Mouse (Mus musculus) CH12.LX (cell line): ENCODE measurements around the gene Cryge. TPM values are rescaled to one million over a fixed set of nuclear protein-coding genes. Genes with fewer than 3 reads are reported as not detected.

Source experiments
- DNase-seq: peaks from one replicate; pipeline ENCODE4 v3.0.0-alpha.2; 2013; ENCODE audit errors: extremely low read depth
- H3K27ac ChIP-seq: 2 replicates; pipeline ENCODE4 v1.5.1; 2012; ENCODE audit warnings: low read depth, mild to moderate bottlenecking, control low read depth, moderate library complexity; ENCODE audit not compliant: insufficient read depth
- H3K27me3 ChIP-seq: replicated peaks from 2 replicates; pipeline ENCODE3; 2012; ENCODE audit warnings: inconsistent platforms
- H3K36me3 ChIP-seq, 2 experiments: replicated peaks in 1 of 2; 2 replicates each; pipeline versions ENCODE3 to v1.6.1; 2012; ENCODE audit warnings: inconsistent platforms in 1 of 2, low read length in 1 of 2, mild to moderate bottlenecking in 1 of 2, mixed read lengths in 1 of 2, moderate library complexity in 1 of 2; ENCODE audit not compliant: control insufficient read depth in 1 of 2, insufficient read depth in 1 of 2
- H3K4me1 ChIP-seq, 2 experiments: 2 replicates each; pipeline ENCODE4 v1.6.1; 2012; ENCODE audit warnings: inconsistent platforms in 1 of 2, moderate library complexity in 1 of 2; ENCODE audit not compliant: insufficient read depth in 2 of 2, control insufficient read depth in 1 of 2
- H3K4me2 ChIP-seq: 2 replicates; pipeline ENCODE4 v1.6.1; 2012; ENCODE audit warnings: low read depth, mild to moderate bottlenecking, control low read depth; ENCODE audit not compliant: poor library complexity, insufficient read depth, severe bottlenecking
- H3K4me3 ChIP-seq, 3 experiments: fragments of 150-350 bp in 1 of 3; sonication (generic) in 1 of 3; replicated peaks in 1 of 3; 2 replicates each; pipeline versions ENCODE3 to v1.5.1; 2011 to 2012; ENCODE audit warnings: low read depth in 2 of 3, low read length in 2 of 3, mild to moderate bottlenecking in 2 of 3, moderate library complexity in 2 of 3, control low read depth in 1 of 3, improper control_type of control experiment in 1 of 3, inconsistent platforms in 1 of 3, mixed read lengths in 1 of 3; ENCODE audit not compliant: poor library complexity in 1 of 3
- H3K79me2 ChIP-seq: replicated peaks from 2 replicates; pipeline ENCODE4 v1.6.1; 2012; ENCODE audit warnings: mild to moderate bottlenecking, moderate library complexity; ENCODE audit not compliant: control insufficient read depth, poor library complexity, insufficient read depth, severe bottlenecking; ENCODE audit errors: extremely low read depth
- H3K9ac ChIP-seq: 2 replicates; pipeline ENCODE4 v1.6.1; 2012; ENCODE audit warnings: low read depth, mild to moderate bottlenecking, control low read depth, moderate library complexity; ENCODE audit not compliant: insufficient read depth
- H3K9me3 ChIP-seq: replicated peaks from 2 replicates; pipeline ENCODE3; 2012; ENCODE audit warnings: low read length, inconsistent platforms, mixed read lengths
- CHD2 ChIP-seq: IDR thresholded peaks from 2 replicates; pipeline ENCODE4 v1.6.1; 2011; ENCODE audit warnings: low read length, improper control_type of control experiment
- CTCF ChIP-seq, 2 experiments: IDR thresholded peaks in 1 of 2; conservative IDR thresholded peaks in 1 of 2; 2 replicates each; pipeline ENCODE4 v1.5.1; 2011 to 2012; ENCODE audit warnings: low read depth in 2 of 2, low read length in 2 of 2, improper control_type of control experiment in 1 of 2, inconsistent platforms in 1 of 2, mild to moderate bottlenecking in 1 of 2, moderate library complexity in 1 of 2
- E2F4 ChIP-seq: IDR thresholded peaks from 2 replicates; pipeline ENCODE4 v1.6.1; 2011; ENCODE audit warnings: low read depth, low read length, improper control_type of control experiment; ENCODE audit not compliant: insufficient replicate concordance
- ELF1 ChIP-seq: IDR thresholded peaks from 2 replicates; pipeline ENCODE4 v1.6.1; 2014; ENCODE audit warnings: low read depth, mild to moderate bottlenecking, inconsistent platforms, low read length, improper control_type of control experiment
- ETS1 ChIP-seq: conservative IDR thresholded peaks from 2 replicates; pipeline ENCODE4 v1.6.1; 2012; ENCODE audit warnings: low read depth, mild to moderate bottlenecking, inconsistent platforms, low read length, improper control_type of control experiment, moderate library complexity
- GABPA ChIP-seq: IDR thresholded peaks from 2 replicates; pipeline ENCODE4 v1.6.1; 2012; ENCODE audit warnings: low read depth, low read length, improper control_type of control experiment, inconsistent platforms; ENCODE audit not compliant: insufficient replicate concordance
- HCFC1 ChIP-seq: IDR thresholded peaks from 2 replicates; pipeline ENCODE4 v1.6.1; 2012; ENCODE audit warnings: low read depth, mild to moderate bottlenecking, inconsistent platforms, low read length, improper control_type of control experiment
- IRF4 ChIP-seq: IDR thresholded peaks from 2 replicates; pipeline ENCODE4 v1.6.1; 2014; ENCODE audit warnings: low read depth, mild to moderate bottlenecking, inconsistent platforms, low read length, improper control_type of control experiment
- JUND ChIP-seq: conservative IDR thresholded peaks from 2 replicates; pipeline ENCODE4 v1.6.1; 2011; ENCODE audit warnings: low read depth, low read length, improper control_type of control experiment
- MAFK ChIP-seq: IDR thresholded peaks from 2 replicates; pipeline ENCODE4 v1.6.1; 2011; ENCODE audit warnings: low read length, improper control_type of control experiment; ENCODE audit not compliant: insufficient replicate concordance
- MAX ChIP-seq: IDR thresholded peaks from 2 replicates; pipeline ENCODE4 v1.6.1; 2011; ENCODE audit warnings: low read length, improper control_type of control experiment
- MAZ ChIP-seq: IDR thresholded peaks from 2 replicates; pipeline ENCODE4 v1.6.1; 2012; ENCODE audit warnings: low read depth, mild to moderate bottlenecking, inconsistent platforms, low read length, improper control_type of control experiment, moderate library complexity
- MXI1 ChIP-seq: IDR thresholded peaks from 2 replicates; pipeline ENCODE4 v1.6.1; 2011; ENCODE audit warnings: mild to moderate bottlenecking, low read depth, low read length, improper control_type of control experiment
- MYC ChIP-seq: IDR thresholded peaks from 2 replicates; pipeline ENCODE4 v1.6.1; 2011; ENCODE audit warnings: low read depth, mild to moderate bottlenecking, improper control_type of control experiment, low read length
- NELFE ChIP-seq: IDR thresholded peaks from 2 replicates; pipeline ENCODE4 v1.6.1; 2011; ENCODE audit warnings: low read depth, low read length, improper control_type of control experiment
- PAX5 ChIP-seq: IDR thresholded peaks from 2 replicates; pipeline ENCODE4 v1.6.1; 2012; ENCODE audit warnings: low read length, inconsistent platforms, mixed read lengths
- POLR2A ChIP-seq: IDR thresholded peaks from 2 replicates; pipeline ENCODE4 v1.6.1; 2011; ENCODE audit warnings: low read depth, mild to moderate bottlenecking, improper control_type of control experiment, low read length
- POLR2AphosphoS2 ChIP-seq: IDR thresholded peaks from 2 replicates; pipeline ENCODE4 v1.6.1; 2011; ENCODE audit warnings: low read depth, low read length, improper control_type of control experiment
- RAD21 ChIP-seq: IDR thresholded peaks from 2 replicates; pipeline ENCODE4 v1.6.1; 2011; ENCODE audit warnings: low read depth, mild to moderate bottlenecking, low read length, improper control_type of control experiment, moderate library complexity
- RCOR1 ChIP-seq: conservative IDR thresholded peaks from 2 replicates; pipeline ENCODE4 v1.6.1; 2012; ENCODE audit warnings: low read depth, mild to moderate bottlenecking, inconsistent platforms, low read length, improper control_type of control experiment
- SMC3 ChIP-seq: IDR thresholded peaks from 2 replicates; pipeline ENCODE4 v1.6.1; 2011; ENCODE audit warnings: low read depth, low read length, improper control_type of control experiment
- TBP ChIP-seq: conservative IDR thresholded peaks from 2 replicates; pipeline ENCODE4 v1.6.1; 2011; ENCODE audit warnings: low read depth, low read length, improper control_type of control experiment
- UBTF ChIP-seq: IDR thresholded peaks from 2 replicates; pipeline ENCODE4 v1.6.1; 2012; ENCODE audit warnings: low read depth, mild to moderate bottlenecking, inconsistent platforms, low read length, improper control_type of control experiment, moderate library complexity
- USF1 ChIP-seq: IDR thresholded peaks from 2 replicates; pipeline ENCODE4 v1.6.1; 2014; ENCODE audit warnings: low read depth, mild to moderate bottlenecking, inconsistent platforms, low read length, improper control_type of control experiment
- USF2 ChIP-seq: conservative IDR thresholded peaks from 2 replicates; pipeline ENCODE4 v1.6.1; 2011; ENCODE audit warnings: low read depth, low read length, improper control_type of control experiment
- ZC3H11A ChIP-seq: IDR thresholded peaks from 2 replicates; pipeline ENCODE4 v1.6.1; 2012; ENCODE audit warnings: low read depth, mild to moderate bottlenecking, inconsistent platforms, low read length, improper control_type of control experiment
- ZKSCAN1 ChIP-seq: IDR thresholded peaks from 2 replicates; pipeline ENCODE4 v1.6.1; 2012; ENCODE audit warnings: low read depth, inconsistent platforms, low read length, improper control_type of control experiment, borderline replicate concordance
- ZMIZ1 ChIP-seq: IDR thresholded peaks from 2 replicates; pipeline ENCODE4 v1.6.1; 2012; ENCODE audit warnings: low read depth, mild to moderate bottlenecking, inconsistent platforms, low read length, improper control_type of control experiment
- dilution Hi-C: fragments of 300-500 bp; cut with MboI; formaldehyde crosslinking; loops from 2 replicates; pipeline ENCODE4 v1.14.3; 2020; ENCODE audit warnings: low sequenced_read_pairs; ENCODE audit not compliant: extremely low pct_unique_long_range_greater_than_20kb, extremely low pct_ligation_motif_present
- in situ Hi-C: fragments of 300-500 bp; cut with MboI; formaldehyde crosslinking; loops from 3 replicates; pipeline ENCODE4 v1.14.3; 2019; ENCODE audit warnings: low sequenced_read_pairs, low pct_ligation_motif_present, low pct_unique_long_range_greater_than_20kb, mixed read lengths
- polyA plus RNA-seq: library from polyadenylated mRNA; unstranded; fragments of >175 nt; gene quantifications from 2 replicates; pipeline ENCODE4 v1.2.1, GENCODE M21; 2012; ENCODE audit warnings: low read depth; ENCODE audit not compliant: insufficient read length
- total RNA-seq, 2 experiments: library from RNA; depleted of rRNA; stranded (reverse); fragments of 300-350 nt in 1 of 2; fragments of >200 nt in 1 of 2; gene quantifications; 2 replicates each; pipeline ENCODE4 v1.2.3; 2012 to 2014

Cryge gene
- total and polyA plus RNA-seq, 3 experiments: not detected

- no peak for DNase-seq
- Histone ChIP-seq H3K9ac (no peak overlapping the region), H3K27ac (no peak overlapping the region), H3K27me3 (no peaks in the 10 kb centered on the region), H3K9me3 (no peaks in the 10 kb centered on the region), H3K79me2 (no peaks in the 10 kb centered on the region), H3K4me1 (no peaks in the 10 kb centered on the region), H3K4me2 (no peak overlapping the region), H3K4me3 (no peak overlapping the region), H3K36me3 (no peaks in the 10 kb centered on the region)
- TF ChIP-seq MAX: no peak
- TF ChIP-seq CTCF (conservative IDR thresholded peaks at IDR 0.05 in 1 of 2, IDR thresholded peaks at IDR 0.05 in 1 of 2; ENCODE audit: low read depth in 2 of 2, low read length in 2 of 2): peak in 1 of 2 experiments; percentile 55; a peak in 2 of 4 replicates
- TF ChIP-seq RAD21: peak; percentile 13
- no peak for TF ChIP-seq JUND
- no peak for TF ChIP-seq UBTF
- no peak for TF ChIP-seq POLR2A
- TF ChIP-seq ZMIZ1: no peak
- TF ChIP-seq ZC3H11A: no peak
- TF ChIP-seq PAX5: no peak
- peak; percentile 41 for TF ChIP-seq SMC3
- TF ChIP-seq ELF1: no peak
- no peak for TF ChIP-seq POLR2AphosphoS2
- no peak for TF ChIP-seq CHD2
- no peak for TF ChIP-seq USF2
- no peak for TF ChIP-seq GABPA
- dilution Hi-C loops (no loop called here), in situ Hi-C loops (no loop called here)
Measured at GRCm38 (mm10) chr1:65075607-65076006, 24.7 kb upstream of the Cryge start.

DNA sequence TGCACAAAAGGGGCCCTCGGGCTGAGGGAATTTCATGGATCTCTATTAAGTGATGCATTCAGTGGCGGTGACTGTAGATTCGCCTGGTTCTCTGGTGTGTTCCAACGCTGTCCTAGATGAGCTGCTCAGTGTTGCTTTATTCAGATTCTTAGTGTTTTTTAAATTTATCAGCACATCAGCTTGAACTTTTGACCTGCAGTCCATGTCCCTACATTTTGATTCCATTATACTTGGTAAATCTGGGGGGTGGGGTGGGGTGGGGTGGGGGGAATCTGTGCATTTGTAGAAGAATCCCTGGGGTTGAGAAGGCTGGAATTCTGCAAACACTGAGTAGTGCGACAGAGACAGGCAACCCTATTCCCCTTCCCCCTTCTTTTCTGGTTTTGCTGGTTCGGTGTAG lies 22.6 kb upstream of the Cryge start, which contains the start of gene Crygc:
Crygc (minus strand) TSS at position 101 of the 400 bp plus-strand sequence.
- no peaks in the 10 kb centered on the region for H3K9me3 ChIP-seq
- DNase-seq: no peak
- no peak for TF ChIP-seq IRF4
- in situ Hi-C loops (no loop called here), dilution Hi-C loops (no loop called here)
- H3K27me3 ChIP-seq: no peaks in the 10 kb centered on the region
- H3K79me2 ChIP-seq: no peaks in the 10 kb centered on the region
- H3K9ac ChIP-seq: no peak within 1 kb of the TSS
- H3K4me3 ChIP-seq: no peak within 1 kb of the TSS
- no peaks in the 10 kb centered on the region for H3K4me1 ChIP-seq
- H3K4me2 ChIP-seq: no peak within 1 kb of the TSS
- no peaks in the 10 kb centered on the region for H3K36me3 ChIP-seq
- H3K27ac ChIP-seq: no peak within 1 kb of the TSS

DNA sequence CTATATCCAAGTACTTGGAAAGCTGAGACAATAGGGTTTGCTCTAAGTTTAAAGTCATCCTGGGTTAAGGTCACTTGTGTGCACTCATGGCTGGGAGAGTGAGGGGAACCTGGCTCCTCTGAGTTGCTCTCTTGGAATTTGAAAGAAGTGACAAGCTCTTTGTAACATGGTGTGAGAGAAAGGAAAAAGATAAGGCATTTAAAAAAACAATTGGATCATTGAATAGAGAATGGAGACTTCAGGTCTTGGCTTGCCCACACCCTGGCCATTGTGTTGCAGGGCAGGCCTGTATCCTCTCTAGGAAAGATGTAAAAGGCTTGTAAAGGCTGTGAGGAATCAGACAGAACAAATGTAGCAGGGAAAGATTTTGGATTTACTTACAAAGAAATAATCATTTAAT lies 16.9 kb upstream of the Cryge start:
- H3K9ac ChIP-seq: no peak overlapping the region
- H3K27ac ChIP-seq: no peak overlapping the region
- H3K27me3 ChIP-seq: no peaks in the 10 kb centered on the region
- H3K9me3 ChIP-seq: peaks cover 2% of the 10 kb centered on the region
- in situ Hi-C loops: no loop called here
- DNase-seq: no peak
- H3K36me3 ChIP-seq: no peaks in the 10 kb centered on the region
- no peak overlapping the region for H3K4me3 ChIP-seq
- H3K4me1 ChIP-seq: peaks cover 0 to 7% of the 10 kb centered on the region in 2 experiments; a peak in 2 of 4 replicates
- H3K79me2 ChIP-seq: no peaks in the 10 kb centered on the region
- dilution Hi-C loops: no loop called here
- no peak overlapping the region for H3K4me2 ChIP-seq
- TF ChIP-seq ZC3H11A: no peak
- no peak for TF ChIP-seq USF1
- TF ChIP-seq RCOR1: no peak
- no peak for TF ChIP-seq MAZ
- TF ChIP-seq ETS1: no peak
- no peak for TF ChIP-seq NELFE
- no peak for TF ChIP-seq MAFK
- TF ChIP-seq ELF1: no peak
- no peak for TF ChIP-seq MYC
- TF ChIP-seq RAD21: no peak
- no peak for TF ChIP-seq ZMIZ1
- TF ChIP-seq HCFC1: no peak
- no peak for TF ChIP-seq TBP
- TF ChIP-seq MXI1: no peak
- no peak for TF ChIP-seq ZKSCAN1
- no peak for TF ChIP-seq E2F4
- TF ChIP-seq JUND: no peak
